Mouse (Mus musculus) lung, postnatal 0 days (tissue): Measurements from ENCODE around the gene Rac3. TPM values are rescaled to one million over a fixed set of nuclear protein-coding genes. Genes with fewer than 3 reads are reported as not detected.
"Not testable (repeated sequence)": the region's sequence is repeated elsewhere in the genome, so short reads cannot be mapped to it uniquely, and the experiment has no call there.

Source experiments
- ATAC-seq: fragments of 200-750 bp; cut with Nextera tagmentation; 2 replicates; pipeline ENCODE4 v1.8.0; 2017; ENCODE audit warnings: moderate library complexity
- DNase-seq: peaks from one replicate; pipeline ENCODE4 v3.0.0-alpha.2; 2016; ENCODE audit warnings: low spot score
- H3K27ac ChIP-seq: fragments of 300-500 bp; sonication (generic); 2 replicates; pipeline ENCODE4 v1.5.1; 2014; ENCODE audit warnings: antibody characterized with exemption, mild to moderate bottlenecking, low read length, mixed read lengths
- H3K27me3 ChIP-seq: fragments of 300-500 bp; sonication (generic); replicated peaks from 2 replicates; pipeline ENCODE4 v1.6.1; 2014; ENCODE audit warnings: low read length, mixed read lengths; ENCODE audit not compliant: insufficient read depth
- H3K36me3 ChIP-seq: fragments of 300-500 bp; sonication (generic); 2 replicates; pipeline ENCODE4 v1.6.1; 2014; ENCODE audit warnings: low read length, mixed read lengths; ENCODE audit not compliant: insufficient read depth
- H3K4me1 ChIP-seq: fragments of 300-500 bp; sonication (generic); 2 replicates; pipeline ENCODE4 v1.6.1; 2014; ENCODE audit warnings: antibody characterized with exemption, low read depth, low read length, mixed read lengths; ENCODE audit not compliant: insufficient read depth
- H3K4me2 ChIP-seq: fragments of 300-500 bp; sonication (generic); replicated peaks from 2 replicates; pipeline ENCODE4 v1.6.1; 2014; ENCODE audit warnings: low read depth, mild to moderate bottlenecking, low read length, moderate library complexity, mixed read lengths
- H3K4me3 ChIP-seq: fragments of 300-500 bp; sonication (generic); 2 replicates; pipeline ENCODE4 v1.5.1; 2014; ENCODE audit warnings: low read depth, low read length
- H3K9ac ChIP-seq: fragments of 300-500 bp; sonication (generic); replicated peaks from 2 replicates; pipeline ENCODE4 v1.6.1; 2014; ENCODE audit warnings: low read depth, mild to moderate bottlenecking
- H3K9me3 ChIP-seq: fragments of 300-500 bp; sonication (generic); 2 replicates; pipeline ENCODE4 v1.6.1; 2016; ENCODE audit warnings: low read length, mixed read lengths
- CTCF ChIP-seq: IDR thresholded peaks from 2 replicates; pipeline ENCODE4 v1.5.1; 2016; ENCODE audit warnings: antibody characterized with exemption, mild to moderate bottlenecking
- EP300 ChIP-seq: IDR thresholded peaks from 2 replicates; pipeline ENCODE4 v1.6.1; 2016; ENCODE audit warnings: antibody characterized with exemption, mild to moderate bottlenecking, control low read depth
- WGBS: fragments of 180-500 bp; shearing (Covaris S2); extraction: QIAGEN DNeasy Blood & Tissue Kit; methylation state at CpG from one replicate; pipeline ENCODE4 v1.1.7; 2014; 5-methylcytosine and 5-hydroxymethylcytosine counted together
- polyA plus RNA-seq: library from polyadenylated mRNA; unstranded; fragments of >200 nt; fragmentation: Nextera tagmentation; extraction: Ambion mirVana; gene quantifications from 2 replicates; pipeline ENCODE4 v1.2.1, GENCODE M21; 2015

The Rac3 gene
- 56.0 and 61.9 TPM in 2 replicates for polyA plus RNA-seq

DNA sequence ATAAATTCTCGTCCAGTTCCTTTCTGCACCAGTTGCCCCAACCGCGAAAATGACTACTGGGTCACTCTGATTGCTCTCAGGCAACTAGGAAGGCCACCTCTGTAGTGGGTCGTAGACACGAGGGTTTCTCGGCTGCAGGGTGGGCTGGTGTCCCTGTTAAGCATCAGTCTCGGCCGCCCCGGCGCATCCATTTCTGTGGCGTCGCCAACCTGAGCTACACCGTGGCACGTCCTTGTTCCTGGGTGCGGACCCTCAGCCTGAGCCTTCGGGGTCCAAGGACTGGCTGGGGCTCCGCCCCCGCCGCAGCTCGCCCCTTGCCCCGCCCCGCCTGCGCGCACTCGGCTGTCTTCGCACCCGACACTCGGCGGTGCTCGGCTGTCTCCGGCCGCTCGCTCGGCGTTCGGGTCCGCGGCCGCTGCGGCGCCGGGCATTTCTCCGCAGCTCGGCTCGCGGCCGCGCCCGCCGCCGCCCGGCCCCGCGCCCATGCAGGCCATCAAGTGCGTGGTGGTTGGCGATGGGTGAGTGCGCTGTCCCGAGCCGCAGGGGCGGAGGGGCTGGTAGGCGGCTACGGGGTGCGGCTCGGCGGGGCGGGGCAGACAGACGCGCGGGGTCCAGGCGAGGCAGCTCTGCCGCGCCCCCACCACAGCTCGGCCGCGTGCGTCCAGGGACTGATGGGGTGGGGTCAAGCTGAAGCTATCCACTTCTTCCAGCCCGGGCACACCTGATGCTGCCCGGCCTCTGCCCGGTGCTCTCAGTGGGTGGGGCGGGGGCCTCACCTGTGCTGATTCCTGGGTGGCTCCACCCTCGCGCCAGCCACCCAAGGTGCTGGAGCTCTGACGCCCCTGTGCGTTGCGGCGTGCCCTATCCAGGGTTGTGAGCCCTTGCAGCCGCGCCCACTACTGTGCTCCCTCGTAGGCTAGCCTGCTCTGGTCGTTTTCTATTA is at the start of gene Rac3:
Gene Rac3, plus strand, starts transcription at position 347 of the 943 bp plus-strand sequence.
- Histone ChIP-seq H3K4me1 (peaks cover 19% of the 10 kb centered on the region), H3K27me3 (no peaks in the 10 kb centered on the region), H3K4me2 (peak within 1 kb of the TSS; percentile 77), H3K9me3 (no peaks in the 10 kb centered on the region), H3K36me3 (no peaks in the 10 kb centered on the region), H3K4me3 (peak within 1 kb of the TSS; percentile 40), H3K27ac (peak within 1 kb of the TSS; percentile 39), H3K9ac (peak within 1 kb of the TSS; percentile 32)
- ATAC-seq (peak; percentile 80), DNase-seq (peak; percentile 84)
- TF ChIP-seq CTCF (no peak), EP300 (no peak)
- WGBS = under 1% methylated on average over 64 of the region's 90 CpGs

GRCm38 (mm10) chr11:120672687-120673593 is 48.3 kb upstream of the Rac3 start, which contains the start of gene Aspscr1:
TSS of gene Aspscr1 (plus strand) at chr11:120672973.
- peak within 1 kb of the TSS; percentile 79 for H3K4me2 ChIP-seq
- H3K9ac ChIP-seq = peak within 1 kb of the TSS; percentile 62
- DNase-seq = peak; percentile 98
- peak within 1 kb of the TSS; percentile 86 for H3K27ac ChIP-seq
- H3K9me3 ChIP-seq = no peaks in the 10 kb centered on the region
- H3K4me1 ChIP-seq = peaks cover 6% of the 10 kb centered on the region
- WGBS = under 1% methylated on average over 75 of the region's 83 CpGs
- peak within 1 kb of the TSS; percentile 79 for H3K4me3 ChIP-seq
- H3K36me3 ChIP-seq = no peaks in the 10 kb centered on the region
- H3K27me3 ChIP-seq = no peaks in the 10 kb centered on the region
- no peak; the same call in 1 of the 2 replicates for TF ChIP-seq CTCF
- 0 out of 2 replicates have a peak, but pooled peaks have one; percentile 21 for TF ChIP-seq EP300
- peak; percentile 98 for ATAC-seq

- Histone ChIP-seq H3K9ac (peak overlapping the region; percentile 62), H3K4me1 (peaks cover 6% of the 10 kb centered on the region), H3K27ac (peak overlapping the region; percentile 86), H3K4me2 (peak overlapping the region; percentile 79), H3K27me3 (no peaks in the 10 kb centered on the region), H3K4me3 (peak overlapping the region; percentile 79), H3K9me3 (no peaks in the 10 kb centered on the region), H3K36me3 (no peaks in the 10 kb centered on the region)
- TF ChIP-seq CTCF = no peak
- no peak for TF ChIP-seq EP300
- ATAC-seq (peak; percentile 3; the same call in 1 of the 2 replicates), DNase-seq (no peak)
- WGBS = 26% methylated on average over 12 of the region's 12 CpGs
These were observed 47.6 kb upstream of the Rac3 start for GRCm38 (mm10) chr11:120673594-120674122.

GRCm38 (mm10) chr11:120675875-120676274 is 45.4 kb upstream of the Rac3 start:
- H3K4me1 ChIP-seq, H3K9ac ChIP-seq, H3K36me3 ChIP-seq, H3K27me3 ChIP-seq, H3K4me2 ChIP-seq, H3K27ac ChIP-seq, DNase-seq, H3K4me3 ChIP-seq, ATAC-seq, H3K9me3 ChIP-seq: not testable (repeated sequence)
- WGBS = 81% methylated on average over 5 of the region's 5 CpGs

- Histone ChIP-seq H3K36me3 (peaks cover 9% of the 10 kb centered on the region; the same call in 1 of the 2 replicates), H3K4me1 (peaks cover 6% of the 10 kb centered on the region)
- no peak for DNase-seq
These were observed 44.3 kb upstream of the Rac3 start for GRCm38 (mm10) chr11:120676951-120677350.

More at GRCm38 (mm10) chr11:120676951-120677350, 44.3 kb upstream of the Rac3 start:
- Histone ChIP-seq H3K9me3 (no peaks in the 10 kb centered on the region), H3K27ac (no peak overlapping the region), H3K4me2 (no peak overlapping the region), H3K4me3 (no peak overlapping the region), H3K27me3 (no peaks in the 10 kb centered on the region), H3K9ac (no peak overlapping the region)
- WGBS = 84% methylated on average over 4 of the region's 4 CpGs
- no peak for ATAC-seq
- no peak for TF ChIP-seq CTCF
- no peak for TF ChIP-seq EP300
